Mouse (Mus musculus): ENCODE measurements around the gene Gsg1l.

Gsg1l gene

GRCm38 (mm10) chr7:126032776-126033209 lies 49.4 kb downstream of the Gsg1l start:
- no peak for DNase-seq (ENCODE audit: extremely low spot score, low read depth, low spot score)

- DNase-seq (ENCODE audit: extremely low spot score, low read depth, low spot score), result no peak
Measured at GRCm38 (mm10) chr7:126032365-126032755, 49.9 kb downstream of the Gsg1l start.

GRCm38 (mm10) chr7:126031598-126032364 lies 50.4 kb downstream of the Gsg1l start:
- no peak for DNase-seq (ENCODE audit: extremely low spot score, low read depth, low spot score)

- no peak for DNase-seq (ENCODE audit: extremely low spot score, low read depth, low spot score)
Measured at GRCm38 (mm10) chr7:126027410-126027809, 54.8 kb downstream of the Gsg1l start.

- DNase-seq (ENCODE audit: extremely low spot score, low read depth, low spot score), result no peak
Measured at GRCm38 (mm10) chr7:126026600-126026999, 55.6 kb downstream of the Gsg1l start.

- DNase-seq (ENCODE audit: extremely low spot score, low read depth, low spot score), result no peak
Measured at GRCm38 (mm10) chr7:126019966-126020365, 62.2 kb downstream of the Gsg1l start.

- no peak for DNase-seq (ENCODE audit: extremely low spot score, low read depth, low spot score)
Measured at GRCm38 (mm10) chr7:126019321-126019720, 62.9 kb downstream of the Gsg1l start.

- DNase-seq (ENCODE audit: extremely low spot score, low read depth, low spot score), result no peak
Measured at GRCm38 (mm10) chr7:126017455-126017854, 64.8 kb downstream of the Gsg1l start.

- DNase-seq (ENCODE audit: extremely low spot score, low read depth, low spot score), result no peak
Measured at GRCm38 (mm10) chr7:126012325-126013021, 69.7 kb downstream of the Gsg1l start.

- DNase-seq (ENCODE audit: extremely low spot score, low read depth, low spot score), result no peak
Measured at GRCm38 (mm10) chr7:126008789-126009148, 73.4 kb downstream of the Gsg1l start.

GRCm38 (mm10) chr7:126008139-126008788 lies 73.9 kb downstream of the Gsg1l start:
- no peak for DNase-seq (ENCODE audit: extremely low spot score, low read depth, low spot score)

GRCm38 (mm10) chr7:126007132-126007910 lies 74.9 kb downstream of the Gsg1l start:
- DNase-seq (ENCODE audit: extremely low spot score, low read depth, low spot score), result no peak

- DNase-seq (ENCODE audit: extremely low spot score, low read depth, low spot score), result no peak
Measured at GRCm38 (mm10) chr7:126005274-126005673, 76.9 kb downstream of the Gsg1l start.

GRCm38 (mm10) chr7:126001683-126002082 lies 80.5 kb downstream of the Gsg1l start:
- DNase-seq (ENCODE audit: extremely low spot score, low read depth, low spot score), result no peak

- no peak for DNase-seq (ENCODE audit: extremely low spot score, low read depth, low spot score)
Measured at GRCm38 (mm10) chr7:125999921-126000320, 82.3 kb downstream of the Gsg1l start.

- no peak for DNase-seq (ENCODE audit: extremely low spot score, low read depth, low spot score)
Measured at GRCm38 (mm10) chr7:125996151-125996550, 86.1 kb downstream of the Gsg1l start.

- DNase-seq (ENCODE audit: extremely low spot score, low read depth, low spot score), result no peak
Measured at GRCm38 (mm10) chr7:125992356-125992891, 89.8 kb downstream of the Gsg1l start.

GRCm38 (mm10) chr7:125991846-125992245 lies 90.4 kb downstream of the Gsg1l start:
- no peak for DNase-seq (ENCODE audit: extremely low spot score, low read depth, low spot score)

- DNase-seq (ENCODE audit: extremely low spot score, low read depth, low spot score), result no peak
Measured at GRCm38 (mm10) chr7:125989969-125990368, 92.2 kb downstream of the Gsg1l start.

GRCm38 (mm10) chr7:125989489-125989888 lies 92.7 kb downstream of the Gsg1l start:
- no peak for DNase-seq (ENCODE audit: extremely low spot score, low read depth, low spot score)

- no peak for DNase-seq (ENCODE audit: extremely low spot score, low read depth, low spot score)
Measured at GRCm38 (mm10) chr7:125988326-125988725, 93.9 kb downstream of the Gsg1l start.
